Mouse (Mus musculus): ENCODE data around the gene Pam. TPM values are rescaled to one million over a fixed set of nuclear protein-coding genes. Genes with fewer than 3 reads are reported as not detected.

The Pam gene
- polyA plus RNA-seq, 1 experiment from 2014 or later = 10.1 TPM

GRCm38 (mm10) chr1:97931220-97931619 is 164.2 kb downstream of the Pam start:
- Histone ChIP-seq H3K4me3 (no peak overlapping the region), H3K36me3 (no peaks in the 10 kb centered on the region), H3K4me1 (0 out of 2 replicates have a peak, but pooled peaks cover 3% of the 10 kb centered on the region), H3K27me3 (ENCODE audit: low read depth, poor library complexity, severe bottlenecking) (no peaks in the 10 kb centered on the region), H3K27ac (no peak overlapping the region), H3K9me3 (replicated peaks) (no peaks in the 10 kb centered on the region)
- 82% methylated on average over 4 of the region's 4 CpGs for WGBS
- DNase-seq (ENCODE audit: low spot score) = no peak

DNA sequence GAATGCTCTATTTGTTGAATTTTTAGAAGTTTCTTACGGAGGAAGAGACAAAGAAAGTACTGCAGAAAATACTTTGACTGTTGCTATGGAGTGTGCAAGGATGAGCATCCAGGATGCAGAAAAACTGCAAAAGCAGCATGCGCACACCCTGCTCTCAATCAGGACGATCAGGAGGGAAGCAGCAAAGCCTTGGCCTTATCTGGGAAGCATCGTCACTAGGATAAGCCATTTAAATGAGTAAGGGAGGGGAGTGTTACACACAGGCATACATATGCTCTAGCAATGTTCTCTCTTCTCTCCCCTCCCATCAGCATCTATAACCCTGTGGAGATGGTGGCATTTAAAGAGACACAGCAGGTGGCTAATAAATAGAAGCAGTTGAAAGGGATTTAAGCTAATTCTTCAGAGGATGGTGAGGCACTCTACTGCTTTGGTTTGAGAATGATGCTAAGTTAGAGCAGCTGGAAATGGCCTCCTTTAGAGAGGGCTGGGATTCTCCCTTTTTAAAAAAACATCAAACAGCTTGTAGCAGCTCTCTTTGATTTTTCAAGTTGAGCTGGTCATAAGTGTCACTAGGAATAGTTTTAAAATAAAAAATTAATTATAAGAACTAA is 165.9 kb downstream of the Pam start:
- H3K4me1 ChIP-seq = 0 out of 2 replicates have a peak, but pooled peaks cover 3% of the 10 kb centered on the region
- no peaks in the 10 kb centered on the region for H3K27me3 ChIP-seq (ENCODE audit: low read depth, poor library complexity, severe bottlenecking)
- H3K36me3 ChIP-seq = no peaks in the 10 kb centered on the region
- H3K4me3 ChIP-seq = no peak overlapping the region
- DNase-seq (ENCODE audit: low spot score) = no peak
- no peaks in the 10 kb centered on the region for H3K9me3 ChIP-seq (replicated peaks)
- H3K27ac ChIP-seq = no peak overlapping the region
- WGBS = 58% methylated on average over 4 of the region's 4 CpGs

GRCm38 (mm10) chr1:97926789-97927188 is 168.7 kb downstream of the Pam start:
- 0 out of 2 replicates have a peak, but pooled peaks cover 6% of the 10 kb centered on the region for H3K4me1 ChIP-seq
- H3K27ac ChIP-seq = no peak overlapping the region
- H3K4me3 ChIP-seq = no peak overlapping the region
- 88% methylated on average over 7 of the region's 7 CpGs for WGBS
- no peak for DNase-seq (ENCODE audit: low spot score)
- H3K27me3 ChIP-seq (ENCODE audit: low read depth, poor library complexity, severe bottlenecking) = no peaks in the 10 kb centered on the region
- H3K9me3 ChIP-seq (replicated peaks) = no peaks in the 10 kb centered on the region
- H3K36me3 ChIP-seq = no peaks in the 10 kb centered on the region

DNA sequence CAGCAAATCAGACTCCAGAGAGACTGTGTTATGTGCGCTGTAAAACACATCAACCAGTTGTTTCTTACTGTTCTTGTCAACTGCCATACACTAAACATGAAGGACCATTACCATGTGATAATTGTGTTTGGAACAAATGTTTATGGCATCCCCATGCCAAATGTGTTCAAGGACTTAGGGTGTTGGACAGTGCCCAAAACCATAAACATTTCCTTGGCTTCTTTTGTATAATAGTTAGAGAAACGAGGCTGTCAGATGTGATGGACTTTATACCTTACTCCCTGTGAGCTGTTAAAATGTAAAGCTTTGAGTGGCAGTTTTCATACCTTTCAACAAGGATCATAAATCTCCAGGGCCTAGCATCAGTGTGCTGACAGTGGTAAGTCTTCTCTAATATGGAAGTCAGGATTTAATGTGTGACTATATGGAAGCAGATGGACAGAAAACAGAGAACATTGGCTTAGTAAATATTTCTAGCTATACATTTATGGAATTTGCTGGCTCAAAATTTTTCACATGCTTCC is 169.4 kb downstream of the Pam start:
- Histone ChIP-seq H3K9me3 (replicated peaks) (no peaks in the 10 kb centered on the region), H3K4me1 (0 out of 2 replicates have a peak, but pooled peaks cover 6% of the 10 kb centered on the region), H3K4me3 (no peak overlapping the region), H3K27ac (no peak overlapping the region), H3K36me3 (no peaks in the 10 kb centered on the region), H3K27me3 (ENCODE audit: low read depth, poor library complexity, severe bottlenecking) (no peaks in the 10 kb centered on the region)
- WGBS = 88% methylated on average over 2 of the region's 2 CpGs
- no peak for DNase-seq (ENCODE audit: low spot score)

GRCm38 (mm10) chr1:97922395-97922794 is 173.1 kb downstream of the Pam start:
- no peak for DNase-seq (ENCODE audit: low spot score)
- no peak overlapping the region for H3K4me3 ChIP-seq
- no peaks in the 10 kb centered on the region for H3K36me3 ChIP-seq
- H3K27me3 ChIP-seq (ENCODE audit: low read depth, poor library complexity, severe bottlenecking) = no peaks in the 10 kb centered on the region
- no peak overlapping the region for H3K27ac ChIP-seq
- 0 out of 2 replicates have a peak, but pooled peaks cover 3% of the 10 kb centered on the region for H3K4me1 ChIP-seq
- H3K9me3 ChIP-seq (replicated peaks) = no peaks in the 10 kb centered on the region
- WGBS = 93% methylated on average over 6 of the region's 6 CpGs

GRCm38 (mm10) chr1:97921886-97922285 is 173.6 kb downstream of the Pam start:
- no peak overlapping the region for H3K27ac ChIP-seq
- no peaks in the 10 kb centered on the region for H3K9me3 ChIP-seq (replicated peaks)
- no peaks in the 10 kb centered on the region for H3K36me3 ChIP-seq
- WGBS = 88% methylated on average over 1 of the region's 1 CpGs
- H3K27me3 ChIP-seq (ENCODE audit: low read depth, poor library complexity, severe bottlenecking) = no peaks in the 10 kb centered on the region
- DNase-seq (ENCODE audit: low spot score) = no peak
- no peak overlapping the region for H3K4me3 ChIP-seq
- H3K4me1 ChIP-seq = 0 out of 2 replicates have a peak, but pooled peaks cover 3% of the 10 kb centered on the region

DNA sequence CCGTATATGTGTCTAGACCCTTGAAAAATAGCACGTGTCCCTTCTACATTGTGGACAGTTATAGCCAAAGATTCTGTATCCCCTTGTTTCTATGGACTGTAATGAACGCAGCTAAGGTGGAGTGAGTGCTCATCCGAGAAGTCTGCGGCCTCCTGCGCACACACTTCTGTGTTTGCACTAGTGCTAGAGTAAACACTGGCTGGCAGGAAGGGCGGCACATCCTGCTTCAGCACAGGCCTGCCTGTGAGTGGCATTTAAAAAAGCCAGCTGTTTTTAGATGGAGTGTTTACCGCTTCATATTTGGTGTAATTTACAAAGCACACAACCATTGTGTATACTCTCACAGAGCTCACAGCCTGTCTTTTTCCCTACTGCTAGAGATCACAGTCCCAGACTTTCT is 177.0 kb downstream of the Pam start:
- Histone ChIP-seq H3K27me3 (ENCODE audit: low read depth, poor library complexity, severe bottlenecking) (no peaks in the 10 kb centered on the region), H3K4me1 (no peaks in the 10 kb centered on the region), H3K9me3 (replicated peaks) (no peaks in the 10 kb centered on the region), H3K36me3 (no peaks in the 10 kb centered on the region), H3K4me3 (no peak overlapping the region), H3K27ac (no peak overlapping the region)
- 70% methylated on average over 8 of the region's 8 CpGs for WGBS
- no peak for DNase-seq (ENCODE audit: low spot score)

DNA sequence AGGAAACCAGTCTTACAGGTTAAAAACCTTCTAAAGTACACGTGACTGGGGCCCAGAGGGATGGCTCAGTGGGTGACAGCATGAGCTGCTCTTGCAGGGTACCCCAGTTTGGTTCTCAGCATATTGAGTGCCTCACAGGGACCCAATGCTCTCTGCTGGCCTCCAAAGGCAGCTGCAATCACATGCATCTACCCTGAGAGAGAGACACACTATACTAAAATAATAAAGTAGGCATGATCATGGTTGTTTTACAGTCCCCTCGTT is 178.5 kb downstream of the Pam start:
- H3K36me3 ChIP-seq = no peaks in the 10 kb centered on the region
- no peak overlapping the region for H3K4me3 ChIP-seq
- H3K4me1 ChIP-seq = no peaks in the 10 kb centered on the region
- no peaks in the 10 kb centered on the region for H3K27me3 ChIP-seq (ENCODE audit: low read depth, poor library complexity, severe bottlenecking)
- H3K27ac ChIP-seq = no peak overlapping the region
- WGBS = 79% methylated on average over 2 of the region's 2 CpGs
- DNase-seq (ENCODE audit: low spot score) = no peak
- no peaks in the 10 kb centered on the region for H3K9me3 ChIP-seq (replicated peaks)

DNA sequence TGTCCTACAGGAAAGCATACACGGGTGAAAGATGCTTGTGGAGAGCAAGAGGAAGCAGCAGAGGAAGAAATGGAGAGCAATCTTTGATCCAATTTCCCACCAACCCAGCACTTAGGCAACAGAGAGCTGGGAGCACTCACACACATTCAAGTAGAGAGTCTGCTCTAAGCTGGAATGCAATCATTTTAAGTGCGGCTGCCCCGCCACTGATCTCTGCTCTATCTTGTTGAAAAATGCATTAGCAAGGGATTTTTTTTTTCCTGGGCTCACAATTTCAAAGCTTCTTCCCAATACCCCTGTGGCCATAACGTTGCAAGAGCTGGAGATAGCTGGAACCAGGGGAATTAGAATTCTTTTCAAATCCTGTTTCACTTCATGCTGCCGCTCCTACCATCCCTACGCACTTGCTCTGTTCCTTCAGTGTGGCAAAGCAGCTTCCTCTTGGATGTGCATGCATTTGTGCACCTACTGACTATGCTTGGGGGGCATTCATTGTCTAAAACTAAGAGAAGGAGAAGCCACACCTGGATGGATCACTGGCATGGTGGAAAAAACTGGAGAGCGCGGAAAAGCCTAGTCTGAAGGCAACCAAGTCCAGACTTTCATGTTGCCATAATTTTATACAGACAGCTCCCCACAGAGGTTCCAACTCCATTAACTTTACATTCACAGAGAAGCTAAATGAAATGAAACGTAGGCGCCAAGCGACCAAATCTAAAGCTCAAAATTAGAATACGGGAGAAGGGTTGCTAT is 179.1 kb downstream of the Pam start:
- no peak overlapping the region for H3K27ac ChIP-seq
- H3K4me3 ChIP-seq = no peak overlapping the region
- WGBS = 87% methylated on average over 12 of the region's 12 CpGs
- no peak for DNase-seq (ENCODE audit: low spot score)
- no peaks in the 10 kb centered on the region for H3K36me3 ChIP-seq
- no peaks in the 10 kb centered on the region for H3K27me3 ChIP-seq (ENCODE audit: low read depth, poor library complexity, severe bottlenecking)
- no peaks in the 10 kb centered on the region for H3K9me3 ChIP-seq (replicated peaks)
- H3K4me1 ChIP-seq = no peaks in the 10 kb centered on the region

DNA sequence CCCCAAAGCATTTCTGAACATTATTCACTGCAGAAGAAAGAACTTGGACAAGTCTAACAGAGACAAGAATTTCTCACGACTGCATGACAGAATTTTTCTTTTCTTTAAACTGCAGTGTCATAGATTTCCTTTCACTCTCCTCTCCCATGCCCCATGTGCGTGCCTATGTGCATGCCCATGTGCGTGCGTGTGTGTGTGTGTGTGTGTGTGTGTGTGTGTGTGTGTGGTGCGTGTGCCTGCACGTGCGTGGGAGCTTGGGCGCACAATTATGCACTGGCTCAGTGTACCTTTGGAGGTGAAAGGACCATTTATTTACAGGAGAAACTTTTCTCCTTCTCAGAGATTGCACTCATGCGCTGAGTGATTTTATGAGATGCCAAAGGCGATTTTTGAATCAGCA is 179.7 kb downstream of the Pam start:
- 90% methylated on average over 10 of the region's 10 CpGs for WGBS
- H3K4me1 ChIP-seq = no peaks in the 10 kb centered on the region
- no peak overlapping the region for H3K4me3 ChIP-seq
- no peaks in the 10 kb centered on the region for H3K27me3 ChIP-seq (ENCODE audit: low read depth, poor library complexity, severe bottlenecking)
- no peaks in the 10 kb centered on the region for H3K36me3 ChIP-seq
- H3K9me3 ChIP-seq (replicated peaks) = no peaks in the 10 kb centered on the region
- no peak overlapping the region for H3K27ac ChIP-seq
- DNase-seq (ENCODE audit: low spot score) = no peak

DNA sequence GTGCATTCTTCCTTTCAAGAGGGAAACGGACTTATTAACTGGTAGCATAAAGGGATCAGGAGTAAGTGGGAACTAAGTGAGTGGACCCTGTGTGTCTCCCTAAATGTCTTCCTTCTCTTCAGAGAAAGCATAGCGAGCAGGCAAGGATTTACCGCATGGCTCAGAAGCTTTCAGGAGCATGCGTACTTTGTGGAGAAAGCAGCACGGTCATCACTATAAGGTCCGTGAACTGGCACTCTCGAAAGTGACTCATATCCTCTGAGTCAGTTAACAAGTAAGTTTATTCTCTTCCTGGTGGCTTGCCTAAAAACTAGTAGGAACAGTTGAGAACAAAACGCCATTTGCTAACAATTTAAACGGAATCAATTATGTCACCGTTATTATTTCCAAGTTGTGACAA is 184.6 kb downstream of the Pam start:
- no peaks in the 10 kb centered on the region for H3K27me3 ChIP-seq (ENCODE audit: low read depth, poor library complexity, severe bottlenecking)
- no peak overlapping the region for H3K27ac ChIP-seq
- WGBS = 91% methylated on average over 10 of the region's 10 CpGs
- no peaks in the 10 kb centered on the region for H3K36me3 ChIP-seq
- DNase-seq (ENCODE audit: low spot score) = no peak
- H3K9me3 ChIP-seq (replicated peaks) = no peaks in the 10 kb centered on the region
- no peaks in the 10 kb centered on the region for H3K4me1 ChIP-seq
- no peak overlapping the region for H3K4me3 ChIP-seq

DNA sequence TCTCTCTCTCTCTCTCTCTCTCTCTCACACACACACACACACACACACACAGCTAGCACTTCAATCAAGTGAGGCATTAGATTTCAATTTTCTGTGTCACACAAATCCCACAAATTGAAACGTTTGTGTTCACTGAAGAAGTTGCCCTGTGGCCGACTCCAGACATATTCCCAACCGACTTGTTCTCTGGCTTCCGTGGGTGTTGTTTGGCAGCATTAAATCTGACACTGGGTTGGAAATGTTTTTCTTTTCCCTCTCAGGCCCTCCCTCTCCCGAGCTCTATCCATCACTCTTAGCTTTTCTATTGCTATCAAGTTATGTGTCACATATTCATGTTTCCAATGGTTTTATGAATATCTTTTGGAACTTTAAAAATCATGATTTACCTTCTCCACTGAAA is 185.9 kb downstream of the Pam start:
- Histone ChIP-seq H3K27me3 (ENCODE audit: low read depth, poor library complexity, severe bottlenecking) (no peaks in the 10 kb centered on the region), H3K4me1 (no peaks in the 10 kb centered on the region), H3K9me3 (replicated peaks) (no peaks in the 10 kb centered on the region), H3K27ac (no peak overlapping the region), H3K4me3 (no peak overlapping the region), H3K36me3 (no peaks in the 10 kb centered on the region)
- no peak for DNase-seq (ENCODE audit: low spot score)
- 72% methylated on average over 5 of the region's 5 CpGs for WGBS

DNA sequence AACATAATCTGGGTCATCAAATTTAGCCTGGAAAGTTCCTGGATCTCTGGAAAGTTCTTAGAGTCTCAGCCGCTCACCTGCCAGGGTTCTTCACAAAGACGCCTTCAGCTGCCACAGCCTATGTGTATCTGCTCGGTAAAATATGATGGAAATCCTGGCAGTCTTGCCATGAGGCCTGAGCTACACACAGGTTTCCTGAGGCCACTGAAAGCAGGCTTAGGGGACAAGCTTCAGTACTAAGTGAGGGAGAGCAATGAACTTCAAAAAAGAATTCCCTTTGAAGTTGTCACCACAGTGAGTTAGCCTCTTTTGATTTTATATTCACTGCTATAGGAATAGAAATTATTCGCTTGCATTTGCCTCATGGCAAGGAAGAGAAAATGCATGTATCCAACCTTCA is 186.7 kb downstream of the Pam start:
- Histone ChIP-seq H3K4me3 (no peak overlapping the region), H3K27me3 (ENCODE audit: low read depth, poor library complexity, severe bottlenecking) (no peaks in the 10 kb centered on the region), H3K27ac (no peak overlapping the region), H3K9me3 (replicated peaks) (no peaks in the 10 kb centered on the region), H3K36me3 (no peaks in the 10 kb centered on the region), H3K4me1 (no peaks in the 10 kb centered on the region)
- WGBS = 91% methylated on average over 4 of the region's 4 CpGs
- no peak for DNase-seq (ENCODE audit: low spot score)

Data from limb, embryonic 10.5 days (tissue).